Mouse (Mus musculus) MEL (cell line): ENCODE results near the gene Atp8a1. TPM values are rescaled to one million over a fixed set of nuclear protein-coding genes. Genes with fewer than 3 reads are reported as not detected.

ENCODE experiments used
- DNase-seq: peaks from one replicate; pipeline ENCODE4 v3.0.0; 2011; ENCODE audit warnings: low read depth, low spot score
- H3K27ac ChIP-seq: 2 replicates; pipeline ENCODE4 v1.5.1; 2012; ENCODE audit warnings: low read depth, mild to moderate bottlenecking, control low read depth, low read length, moderate library complexity; ENCODE audit not compliant: control insufficient read depth
- H3K27me3 ChIP-seq, 2 experiments: fragments of 150-350 bp in 1 of 2; sonication (generic) in 1 of 2; 2 replicates each; pipeline ENCODE4 v1.6.1; 2012; ENCODE audit warnings: low read length in 2 of 2, mild to moderate bottlenecking in 2 of 2, improper control_type of control experiment in 1 of 2, moderate library complexity in 1 of 2; ENCODE audit not compliant: insufficient read depth in 2 of 2, control insufficient read depth in 1 of 2
- H3K36me3 ChIP-seq, 2 experiments: 2 replicates each; pipeline ENCODE4 v1.6.1; 2012 to 2014; ENCODE audit warnings: low read length in 2 of 2, improper control_type of control experiment in 1 of 2, inconsistent platforms in 1 of 2, mild to moderate bottlenecking in 1 of 2; ENCODE audit not compliant: insufficient read depth in 2 of 2, control insufficient read depth in 1 of 2
- H3K4me1 ChIP-seq, 2 experiments: fragments of 150-350 bp in 1 of 2; sonication (generic) in 1 of 2; 2 replicates each; pipeline ENCODE4 v1.6.1; 2012; ENCODE audit warnings: low read length in 2 of 2, improper control_type of control experiment in 1 of 2, mild to moderate bottlenecking in 1 of 2; ENCODE audit not compliant: insufficient read depth in 2 of 2, control insufficient read depth in 1 of 2
- H3K4me3 ChIP-seq, 2 experiments: fragments of 150-350 bp in 1 of 2; sonication (generic) in 1 of 2; 2 replicates each; pipeline ENCODE4 v1.5.1; 2012; ENCODE audit warnings: low read depth in 2 of 2, low read length in 2 of 2, mild to moderate bottlenecking in 2 of 2, moderate library complexity in 2 of 2, control low read depth in 1 of 2, improper control_type of control experiment in 1 of 2; ENCODE audit not compliant: control insufficient read depth in 1 of 2, insufficient read depth in 1 of 2
- H3K79me2 ChIP-seq: 2 replicates; pipeline ENCODE4 v1.6.1; 2012; ENCODE audit warnings: mild to moderate bottlenecking, low read length, moderate library complexity; ENCODE audit not compliant: control insufficient read depth, poor library complexity, insufficient read depth
- H3K9ac ChIP-seq: 2 replicates; pipeline ENCODE4 v1.6.1; 2012; ENCODE audit warnings: low read depth, mild to moderate bottlenecking, control low read depth, low read length, moderate library complexity; ENCODE audit not compliant: control insufficient read depth, poor library complexity, severe bottlenecking
- H3K9me3 ChIP-seq: fragments of 150-350 bp; sonication (generic); replicated peaks from 2 replicates; pipeline ENCODE4 v1.6.1; 2012; ENCODE audit warnings: mild to moderate bottlenecking, low read length, improper control_type of control experiment, moderate library complexity; ENCODE audit not compliant: insufficient read depth
- BHLHE40 ChIP-seq: IDR thresholded peaks from 2 replicates; pipeline ENCODE4 v1.6.1; 2012; ENCODE audit warnings: low read depth, mild to moderate bottlenecking, inconsistent platforms, low read length, improper control_type of control experiment, borderline replicate concordance
- CHD1 ChIP-seq: IDR thresholded peaks from 2 replicates; pipeline ENCODE4 v1.6.1; 2012; ENCODE audit warnings: low read depth, mild to moderate bottlenecking, inconsistent platforms, low read length, improper control_type of control experiment
- CTCF ChIP-seq, 3 experiments: IDR thresholded peaks in 2 of 3; conservative IDR thresholded peaks in 1 of 3; 2 replicates each; pipeline ENCODE4 v1.5.1; 2011 to 2012; ENCODE audit warnings: low read length in 3 of 3, low read depth in 2 of 3, mild to moderate bottlenecking in 2 of 3, improper control_type of control experiment in 1 of 3, inconsistent platforms in 1 of 3, mixed read lengths in 1 of 3, moderate library complexity in 1 of 3; ENCODE audit not compliant: control insufficient read depth in 1 of 3, insufficient read depth in 1 of 3, poor library complexity in 1 of 3, severe bottlenecking in 1 of 3
- ELF1 ChIP-seq: IDR thresholded peaks from 2 replicates; pipeline ENCODE4 v1.6.1; 2014; ENCODE audit warnings: low read depth, mild to moderate bottlenecking, inconsistent platforms, low read length, improper control_type of control experiment, moderate library complexity
- EP300 ChIP-seq, 2 experiments: IDR thresholded peaks; 2 replicates each; pipeline ENCODE4 v1.6.1; 2011; ENCODE audit warnings: improper control_type of control experiment in 2 of 2, low read length in 2 of 2, low read depth in 1 of 2, mild to moderate bottlenecking in 1 of 2
- GABPA ChIP-seq: IDR thresholded peaks from 2 replicates; pipeline ENCODE4 v1.6.1; 2012; ENCODE audit warnings: low read depth, mild to moderate bottlenecking, inconsistent platforms, low read length, improper control_type of control experiment, moderate library complexity
- HCFC1 ChIP-seq: IDR thresholded peaks from 2 replicates; pipeline ENCODE4 v1.6.1; 2012; ENCODE audit warnings: low read depth, mild to moderate bottlenecking, inconsistent platforms, low read length, improper control_type of control experiment, moderate library complexity
- MAX ChIP-seq: IDR thresholded peaks from 2 replicates; pipeline ENCODE4 v1.6.1; 2011; ENCODE audit warnings: low read length, improper control_type of control experiment
- MEF2A ChIP-seq: IDR thresholded peaks from 2 replicates; pipeline ENCODE4 v1.6.1; 2014; ENCODE audit warnings: low read depth, mild to moderate bottlenecking, inconsistent platforms, low read length, improper control_type of control experiment; ENCODE audit not compliant: poor library complexity, insufficient replicate concordance, severe bottlenecking; ENCODE audit errors: extremely low read depth
- MYB ChIP-seq: IDR thresholded peaks from 2 replicates; pipeline ENCODE4 v1.6.1; 2011; ENCODE audit warnings: mild to moderate bottlenecking, low read depth, low read length, improper control_type of control experiment
- MYC ChIP-seq: IDR thresholded peaks from 2 replicates; pipeline ENCODE4 v1.6.1; 2011; ENCODE audit warnings: low read depth, mild to moderate bottlenecking, low read length, improper control_type of control experiment, moderate library complexity
- POLR2AphosphoS2 ChIP-seq: IDR thresholded peaks from 2 replicates; pipeline ENCODE4 v1.6.1; 2011; ENCODE audit warnings: low read length, improper control_type of control experiment
- POLR2AphosphoS5 ChIP-seq: IDR thresholded peaks from 2 replicates; pipeline ENCODE4 v1.6.1; 2012; ENCODE audit warnings: low read depth, borderline replicate concordance, mild to moderate bottlenecking, inconsistent platforms, low read length, moderate library complexity, mixed read lengths
- RCOR1 ChIP-seq: IDR thresholded peaks from 2 replicates; pipeline ENCODE4 v1.6.1; 2012; ENCODE audit warnings: low read depth, mild to moderate bottlenecking, inconsistent platforms, low read length, improper control_type of control experiment
- TAL1 ChIP-seq: IDR thresholded peaks from 2 replicates; pipeline ENCODE4 v1.6.1; 2012; ENCODE audit warnings: mild to moderate bottlenecking, inconsistent platforms, low read length, moderate library complexity, mixed read lengths
- TBP ChIP-seq: IDR thresholded peaks from 2 replicates; pipeline ENCODE4 v1.8.0; 2011; ENCODE audit warnings: low read depth, low read length, improper control_type of control experiment
- TCF12 ChIP-seq: IDR thresholded peaks from 2 replicates; pipeline ENCODE4 v1.6.1; 2014; ENCODE audit warnings: low read depth, mild to moderate bottlenecking, inconsistent platforms, low read length, improper control_type of control experiment, moderate library complexity
- USF1 ChIP-seq: IDR thresholded peaks from 2 replicates; pipeline ENCODE4 v1.6.1; 2014; ENCODE audit warnings: low read depth, mild to moderate bottlenecking, inconsistent platforms, low read length, improper control_type of control experiment, moderate library complexity
- USF2 ChIP-seq, 2 experiments: IDR thresholded peaks; 2 replicates each; pipeline ENCODE4 v1.6.1; 2011 to 2012; ENCODE audit warnings: improper control_type of control experiment in 2 of 2, low read length in 2 of 2, borderline replicate concordance in 1 of 2, inconsistent platforms in 1 of 2, low read depth in 1 of 2, mild to moderate bottlenecking in 1 of 2; ENCODE audit not compliant: insufficient read depth in 1 of 2
- ZMIZ1 ChIP-seq: IDR thresholded peaks from 2 replicates; pipeline ENCODE4 v1.6.1; 2012; ENCODE audit warnings: low read depth, mild to moderate bottlenecking, inconsistent platforms, low read length, improper control_type of control experiment, moderate library complexity
- ZNF384 ChIP-seq: IDR thresholded peaks from 2 replicates; pipeline ENCODE4 v1.6.1; 2012; ENCODE audit warnings: low read depth, mild to moderate bottlenecking, inconsistent platforms, low read length, improper control_type of control experiment
- polyA plus RNA-seq, 2 experiments: library from polyadenylated mRNA; stranded (reverse) in 1 of 2; unstranded in 1 of 2; fragments of >175 nt in 1 of 2; fragments of >200 nt in 1 of 2; gene quantifications; 2 replicates each; pipeline versions ENCODE4 v1.2.1 to v1.2.4; 2012; ENCODE audit warnings: low replicate concordance in 2 of 2, low read depth in 1 of 2; ENCODE audit not compliant: insufficient read length in 2 of 2, insufficient read depth in 1 of 2, missing spikeins in 1 of 2
- total RNA-seq: library from RNA; depleted of rRNA; stranded (reverse); fragments of 300-350 nt; gene quantifications from 2 replicates; pipeline ENCODE4 v1.2.3, GENCODE M21; 2012

The Atp8a1 gene
- total and polyA plus RNA-seq, 3 experiments: 18.2 to 22.1 TPM; not detected in 1

DNA sequence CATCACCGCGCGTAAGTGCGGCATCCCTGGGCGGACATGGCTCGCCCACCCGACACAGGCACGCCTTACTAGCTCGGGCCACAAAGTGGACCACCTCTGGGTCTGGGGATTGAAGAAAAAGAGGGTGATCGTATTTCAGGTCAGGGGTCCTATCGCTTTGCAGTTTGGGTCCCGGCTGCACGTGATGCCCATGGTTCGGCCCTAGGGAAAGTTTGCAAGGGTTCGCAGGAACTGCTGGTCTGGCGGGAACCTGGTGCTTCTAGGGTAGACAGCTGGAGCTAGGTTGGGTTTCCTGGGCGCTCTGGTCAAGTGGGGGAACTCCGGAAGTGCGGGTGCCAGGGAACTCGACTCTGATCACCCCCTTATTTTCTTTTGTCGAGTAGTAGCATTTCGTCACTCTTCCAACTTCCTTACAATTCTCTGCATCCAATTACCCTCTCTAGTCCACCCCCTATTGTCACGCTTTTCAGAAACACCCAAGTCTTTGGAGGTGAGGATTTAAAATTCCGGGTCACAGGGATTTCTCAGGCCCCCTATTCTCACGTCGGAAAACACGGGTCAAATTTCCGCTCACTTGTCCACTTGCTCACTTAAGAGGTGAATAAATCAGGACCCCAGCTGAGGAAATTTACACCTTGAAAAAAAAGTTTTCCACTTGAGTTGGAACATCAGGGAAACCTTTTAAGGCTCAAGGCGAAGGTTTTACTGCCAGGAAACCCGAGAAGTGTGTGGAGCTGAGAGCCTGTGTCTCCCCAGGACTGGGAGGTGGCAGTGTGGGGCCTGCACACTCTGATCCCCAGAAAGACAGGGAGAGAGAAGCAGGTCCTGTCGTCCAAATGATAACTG, 238.3 kb downstream of the Atp8a1 start:
- Histone ChIP-seq H3K4me1 (no peaks in the 10 kb centered on the region), H3K4me3 (no peak overlapping the region), H3K27me3 (no peaks in the 10 kb centered on the region), H3K79me2 (no peaks in the 10 kb centered on the region), H3K9ac (no peak overlapping the region), H3K36me3 (no peaks in the 10 kb centered on the region), H3K27ac (no peak overlapping the region), H3K9me3 (no peaks in the 10 kb centered on the region)
- DNase-seq: no peak
- TF ChIP-seq MYB (no peak), CHD1 (no peak), HCFC1 (no peak), EP300 (IDR thresholded peaks at IDR 0.05; ENCODE audit: low read depth in 1 of 2, low read length in 2 of 2) (no peak), MAX (no peak), GABPA (no peak), TBP (no peak), CTCF (IDR thresholded peaks at IDR 0.05 in 2 of 3, conservative IDR thresholded peaks at IDR 0.05 in 1 of 3; ENCODE audit: control insufficient read depth in 1 of 3, insufficient read depth in 1 of 3, low read depth in 2 of 3, low read length in 3 of 3, poor library complexity in 1 of 3, severe bottlenecking in 1 of 3) (no peak), POLR2AphosphoS2 (no peak), ELF1 (no peak), RCOR1 (no peak)

GRCm38 (mm10) chr5:67607804-67608673, 239.2 kb downstream of the Atp8a1 start, which contains the start of gene Shisa3:
Shisa3 (plus strand) TSS chr5:67607882.
- no peak for DNase-seq
- no peaks in the 10 kb centered on the region for H3K36me3 ChIP-seq
- H3K9ac ChIP-seq: no peak within 1 kb of the TSS
- H3K9me3 ChIP-seq: no peaks in the 10 kb centered on the region
- H3K4me3 ChIP-seq: no peak within 1 kb of the TSS
- H3K4me1 ChIP-seq: no peaks in the 10 kb centered on the region
- TF ChIP-seq ZNF384: no peak
- no peak for TF ChIP-seq ZMIZ1
- no peak for TF ChIP-seq USF1
- no peak for TF ChIP-seq MEF2A
- TF ChIP-seq MYC: no peak
- TF ChIP-seq TAL1: no peak
- no peak for TF ChIP-seq MAX
- TF ChIP-seq USF2 (IDR thresholded peaks at IDR 0.05; ENCODE audit: borderline replicate concordance in 1 of 2, insufficient read depth in 1 of 2, low read depth in 1 of 2, low read length in 2 of 2): no peak
- TF ChIP-seq TCF12: no peak
- TF ChIP-seq POLR2AphosphoS5: no peak
- no peak for TF ChIP-seq HCFC1
- TF ChIP-seq RCOR1: no peak
- no peak for TF ChIP-seq BHLHE40
- TF ChIP-seq, all 39 proteins: peak for 0
- H3K79me2 ChIP-seq: no peaks in the 10 kb centered on the region
- no peaks in the 10 kb centered on the region for H3K27me3 ChIP-seq
- H3K27ac ChIP-seq: no peak within 1 kb of the TSS
